Mouse (Mus musculus) left cerebral cortex, postnatal 36 days (tissue): ENCODE results near the gene Clybl. TPM values are rescaled to one million over a fixed set of nuclear protein-coding genes. Genes with fewer than 3 reads are reported as not detected.

Experiments used
- DNase-seq, 2 experiments: peaks; one replicate each; pipeline ENCODE4 v3.0.0; 2021 to 2022; ENCODE audit warnings: low spot score in 2 of 2, mixed read lengths in 1 of 2
- intact Hi-C: fragments of 180-260 bp; cut with DNase I; formaldehyde crosslinking; loops from one replicate; pipeline ENCODE4 v1.15.1; 2025
- total RNA-seq, 2 experiments: library from RNA; stranded (reverse); gene quantifications; 2 replicates each; pipeline ENCODE4 v1.2.3; 2021

Gene Clybl
- total RNA-seq, 2 experiments from 2014 or later, result 21.2 to 31.3 TPM

- intact Hi-C loops, result no loop called here
- DNase-seq, result no peak
Measured at GRCm38 (mm10) chr14:122194630-122195029, 13.1 kb downstream of the Clybl start.

GRCm38 (mm10) chr14:122196851-122197250 is 15.3 kb downstream of the Clybl start:
- DNase-seq, result no peak
- intact Hi-C loops, result no loop called here

- DNase-seq, result no peak
- intact Hi-C loops, result no loop called here
Measured at GRCm38 (mm10) chr14:122200247-122200885, 18.9 kb downstream of the Clybl start.

GRCm38 (mm10) chr14:122209177-122209576 is 27.7 kb downstream of the Clybl start:
- no peak for DNase-seq
- intact Hi-C loops, result no loop called here

- intact Hi-C loops, result no loop called here
- DNase-seq, result no peak
Measured at GRCm38 (mm10) chr14:122213590-122213989, 32.1 kb downstream of the Clybl start.

- DNase-seq, result no peak
- intact Hi-C loops, result no loop called here
Measured at GRCm38 (mm10) chr14:122214126-122214525, 32.6 kb downstream of the Clybl start.

GRCm38 (mm10) chr14:122217221-122217620 is 35.7 kb downstream of the Clybl start:
- no peak for DNase-seq
- intact Hi-C loops, result no loop called here

- intact Hi-C loops, result loop anchor here (1.0 to 10.0 kb wide), 3 partner anchors 184 to 1022 kb away; no protein-coding TSS in a partner anchor
- no peak for DNase-seq
Measured at GRCm38 (mm10) chr14:122222934-122223374, 41.5 kb downstream of the Clybl start.

GRCm38 (mm10) chr14:122223461-122224102 is 42.1 kb downstream of the Clybl start:
- peak; percentile 55 to 76 for DNase-seq
- intact Hi-C loops, result loop anchor here (1.0 to 10.0 kb wide), 3 partner anchors 184 to 1021 kb away; no protein-coding TSS in a partner anchor

- no peak for DNase-seq
- intact Hi-C loops, result loop anchor here (5.0 to 10.0 kb wide), 2 partner anchors 183 to 1021 kb away; no protein-coding TSS in a partner anchor
Measured at GRCm38 (mm10) chr14:122224103-122224494, 42.6 kb downstream of the Clybl start.

- intact Hi-C loops, result loop anchor here (5.0 to 10.0 kb wide), 2 partner anchors 183 to 1020 kb away; no protein-coding TSS in a partner anchor
Measured at GRCm38 (mm10) chr14:122224501-122224928, 43.0 kb downstream of the Clybl start.

GRCm38 (mm10) chr14:122225479-122226132 is 44.1 kb downstream of the Clybl start:
- intact Hi-C loops, result loop anchor here (5.0 to 10.0 kb wide), 2 partner anchors 252 to 1019 kb away; partner anchors contain the start of gene Zic2
- no peak for DNase-seq

More at GRCm38 (mm10) chr14:122224501-122224928, 43.0 kb downstream of the Clybl start:
- DNase-seq, result no peak

GRCm38 (mm10) chr14:122226133-122226515 is 44.6 kb downstream of the Clybl start:
- intact Hi-C loops, result loop anchor here (5.0 to 10.0 kb wide), 2 partner anchors 251 to 1019 kb away; partner anchors contain the start of gene Zic2
- no peak for DNase-seq

- intact Hi-C loops, result loop anchor here (5.0 to 10.0 kb wide), 2 partner anchors 250 to 1018 kb away; partner anchors contain the start of gene Zic2
- no peak for DNase-seq
Measured at GRCm38 (mm10) chr14:122226666-122227453, 45.4 kb downstream of the Clybl start.

- intact Hi-C loops, result loop anchor here (5.0 to 10.0 kb wide), 2 partner anchors 250 to 1017 kb away; partner anchors contain the start of gene Zic2
Measured at GRCm38 (mm10) chr14:122227454-122227951, 46.0 kb downstream of the Clybl start.

GRCm38 (mm10) chr14:122228816-122229551 is 47.5 kb downstream of the Clybl start:
- intact Hi-C loops, result loop anchor here (5.0 to 10.0 kb wide), 2 partner anchors 248 to 1016 kb away; partner anchors contain the start of gene Zic2
- DNase-seq, result no peak

More at GRCm38 (mm10) chr14:122227454-122227951, 46.0 kb downstream of the Clybl start:
- no peak for DNase-seq

- DNase-seq, result no peak
- intact Hi-C loops, result loop anchor here (5.0 to 10.0 kb wide), 2 partner anchors 247 to 1015 kb away; partner anchors contain the start of gene Zic2
Measured at GRCm38 (mm10) chr14:122229988-122230387, 48.5 kb downstream of the Clybl start.

- DNase-seq, result no peak
- intact Hi-C loops, result no loop called here
Measured at GRCm38 (mm10) chr14:122230621-122231025, 49.1 kb downstream of the Clybl start.
